Mouse (Mus musculus) ES-Bruce4 (cell line): ENCODE measurements around the gene Cdsn. TPM values are rescaled to one million over a fixed set of nuclear protein-coding genes. Genes with fewer than 3 reads are reported as not detected.
A peak's percentile ranks its signal among the peaks of the same experiment; 100 is the strongest.

Experiments used
- H3K27ac ChIP-seq: 2 replicates; pipeline ENCODE4 v1.5.1; 2012; ENCODE audit warnings: low read length, inconsistent platforms; ENCODE audit not compliant: insufficient read depth
- H3K27me3 ChIP-seq: 2 replicates; pipeline ENCODE4 v1.6.1; 2012; ENCODE audit warnings: mild to moderate bottlenecking, low read length, inconsistent platforms; ENCODE audit not compliant: control insufficient read depth, poor library complexity, insufficient read depth, severe bottlenecking
- H3K36me3 ChIP-seq: 2 replicates; pipeline ENCODE4 v1.6.1; 2012; ENCODE audit warnings: inconsistent platforms, mild to moderate bottlenecking, low read length, moderate library complexity; ENCODE audit not compliant: control insufficient read depth, poor library complexity, insufficient read depth, severe bottlenecking
- H3K4me1 ChIP-seq: one replicate; pipeline ENCODE4 v1.8.1; 2011; ENCODE audit warnings: low read length; ENCODE audit not compliant: control insufficient read depth, insufficient read depth
- H3K4me3 ChIP-seq: 2 replicates; pipeline ENCODE4 v1.5.1; 2011; ENCODE audit warnings: low read depth, mild to moderate bottlenecking, low read length
- H3K9ac ChIP-seq: 2 replicates; pipeline ENCODE4 v1.6.1; 2012; ENCODE audit warnings: low read depth, mild to moderate bottlenecking, inconsistent platforms; ENCODE audit not compliant: poor library complexity, severe bottlenecking
- H3K9me3 ChIP-seq: replicated peaks from 2 replicates; pipeline ENCODE4 v1.6.1; 2012; ENCODE audit warnings: mild to moderate bottlenecking, low read length, inconsistent platforms; ENCODE audit not compliant: control insufficient read depth, poor library complexity, insufficient read depth, severe bottlenecking
- CTCF ChIP-seq: IDR thresholded peaks from one replicate; pipeline ENCODE4 v1.8.1; 2011; ENCODE audit warnings: low read depth, low read length
- EP300 ChIP-seq: IDR thresholded peaks from 2 replicates; pipeline ENCODE4 v1.6.1; 2011; ENCODE audit warnings: low read depth, low read length; ENCODE audit not compliant: insufficient read depth
- POLR2A ChIP-seq: IDR thresholded peaks from one replicate; pipeline ENCODE4 v1.8.1; 2011; ENCODE audit warnings: low read length; ENCODE audit not compliant: insufficient read depth
- polyA plus RNA-seq: library from polyadenylated mRNA; stranded (reverse); fragments of >200 nt; gene quantifications from 2 replicates; pipeline ENCODE4 v1.2.4, GENCODE M21; 2011; ENCODE audit warnings: low read depth; ENCODE audit not compliant: missing spikeins, insufficient read depth, insufficient read length

Gene Cdsn
- polyA plus RNA-seq, 1 experiment, result not detected

- H3K36me3 ChIP-seq, result no peaks in the 10 kb centered on the region
- no peak overlapping the region for H3K4me3 ChIP-seq
- no peaks in the 10 kb centered on the region for H3K27me3 ChIP-seq
- TF ChIP-seq CTCF (peak; percentile 93), POLR2A (no peak)
- no peak overlapping the region for H3K27ac ChIP-seq
- H3K9me3 ChIP-seq, result no peaks in the 10 kb centered on the region
- no peak overlapping the region for H3K9ac ChIP-seq
- peaks cover 6% of the 10 kb centered on the region for H3K4me1 ChIP-seq
Observed at GRCm38 (mm10) chr17:35556812-35557211, 4.9 kb downstream of the Cdsn start.

- no peak overlapping the region for H3K4me3 ChIP-seq
- TF ChIP-seq POLR2A (no peak), CTCF (no peak), EP300 (no peak)
- H3K9ac ChIP-seq, result no peak overlapping the region
Observed at GRCm38 (mm10) chr17:35557351-35557750, 5.4 kb downstream of the Cdsn start.

GRCm38 (mm10) chr17:35558216-35558615, 6.3 kb downstream of the Cdsn start:
- no peaks in the 10 kb centered on the region for H3K27me3 ChIP-seq
- no peak for TF ChIP-seq EP300
- no peak for TF ChIP-seq CTCF
- H3K9ac ChIP-seq, result no peak overlapping the region
- peaks cover 6% of the 10 kb centered on the region for H3K4me1 ChIP-seq
- no peaks in the 10 kb centered on the region for H3K9me3 ChIP-seq
- no peak overlapping the region for H3K4me3 ChIP-seq
- H3K36me3 ChIP-seq, result no peaks in the 10 kb centered on the region
- H3K27ac ChIP-seq, result no peak overlapping the region

More at GRCm38 (mm10) chr17:35557351-35557750, 5.4 kb downstream of the Cdsn start:
- Histone ChIP-seq H3K36me3 (no peaks in the 10 kb centered on the region), H3K27me3 (no peaks in the 10 kb centered on the region), H3K4me1 (peaks cover 6% of the 10 kb centered on the region), H3K27ac (no peak overlapping the region), H3K9me3 (no peaks in the 10 kb centered on the region)

- TF ChIP-seq POLR2A (no peak), EP300 (no peak)
- Histone ChIP-seq H3K4me3 (peak within 1 kb of the TSS; percentile 47), H3K4me1 (peaks cover 2% of the 10 kb centered on the region), H3K27ac (no peak within 1 kb of the TSS), H3K27me3 (no peaks in the 10 kb centered on the region), H3K9me3 (no peaks in the 10 kb centered on the region), H3K36me3 (no peaks in the 10 kb centered on the region), H3K9ac (0 out of 2 replicates have a peak within 1 kb of the TSS, but pooled peaks have one; percentile 11)
Observed at GRCm38 (mm10) chr17:35567150-35567549, 15.2 kb downstream of the Cdsn start, which contains the start of gene 2300002M23Rik. TSS of gene 2300002M23Rik (plus strand) at chr17:35567450.

- Histone ChIP-seq H3K9ac (no peak overlapping the region), H3K4me3 (peak overlapping the region; percentile 47), H3K27me3 (no peaks in the 10 kb centered on the region), H3K9me3 (no peaks in the 10 kb centered on the region), H3K4me1 (peaks cover 2% of the 10 kb centered on the region), H3K27ac (no peak overlapping the region), H3K36me3 (no peaks in the 10 kb centered on the region)
- TF ChIP-seq CTCF, result peak; percentile 58
- TF ChIP-seq EP300, result no peak
- TF ChIP-seq POLR2A, result no peak
Observed at GRCm38 (mm10) chr17:35567767-35568166, 15.8 kb downstream of the Cdsn start.

GRCm38 (mm10) chr17:35569091-35569944, 17.4 kb downstream of the Cdsn start:
- Histone ChIP-seq H3K27me3 (no peaks in the 10 kb centered on the region), H3K4me3 (peak overlapping the region; percentile 59), H3K4me1 (peaks cover 2% of the 10 kb centered on the region), H3K27ac (no peak overlapping the region), H3K36me3 (no peaks in the 10 kb centered on the region), H3K9ac (peak overlapping the region; percentile 0; the same call in 1 of the 2 replicates), H3K9me3 (no peaks in the 10 kb centered on the region)
- TF ChIP-seq CTCF (no peak), EP300 (no peak), POLR2A (no peak)
